Mouse (Mus musculus): ENCODE measurements around the gene Vps25. TPM values are rescaled to one million over a fixed set of nuclear protein-coding genes. Genes with fewer than 3 reads are reported as not detected.

Vps25 gene
- polyA plus RNA-seq, 1 experiment from 2014 or later: 133 TPM

DNA sequence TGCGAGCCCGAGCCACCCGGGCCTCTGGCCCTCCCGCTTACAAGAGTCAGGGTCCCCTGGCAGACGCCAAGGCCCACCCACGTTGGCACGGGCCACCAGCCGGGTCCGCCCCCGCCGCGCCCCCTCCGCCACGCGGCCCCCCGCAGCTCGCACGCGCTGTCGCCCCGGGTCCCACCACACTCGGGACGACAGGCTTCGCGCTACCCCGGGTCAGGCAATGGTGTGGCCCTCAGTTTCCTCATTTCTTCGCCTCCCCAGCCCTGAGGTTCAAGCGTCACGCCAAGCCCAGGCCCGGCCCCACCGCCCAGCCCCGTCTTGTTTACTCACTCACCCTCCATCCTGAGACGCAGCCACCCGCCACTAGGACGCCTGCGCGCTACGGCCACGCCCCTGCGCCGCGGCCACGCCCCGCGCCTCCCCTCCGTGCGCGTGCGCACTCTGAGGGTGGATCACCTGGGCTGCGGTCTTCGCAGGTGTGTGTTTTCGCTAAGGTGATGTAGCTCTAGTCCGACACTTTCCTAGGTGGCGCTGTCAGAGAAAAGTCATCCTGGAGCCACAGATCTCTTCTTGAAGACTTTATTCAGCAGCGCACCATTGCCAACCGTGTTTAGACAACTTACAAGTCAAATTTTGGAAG lies 27.3 kb upstream of the Vps25 start, which contains the start of gene Ezh1:
Ezh1 (minus strand) TSS at position 399 of the 637 bp plus-strand sequence.
- H3K9ac ChIP-seq (ENCODE audit: low read length): peak within 1 kb of the TSS; percentile 95
- H3K27me3 ChIP-seq (ENCODE audit: control insufficient read depth, insufficient read depth, low read length): no peaks in the 10 kb centered on the region
- under 1% methylated on average over 56 of the region's 56 CpGs for WGBS

DNA sequence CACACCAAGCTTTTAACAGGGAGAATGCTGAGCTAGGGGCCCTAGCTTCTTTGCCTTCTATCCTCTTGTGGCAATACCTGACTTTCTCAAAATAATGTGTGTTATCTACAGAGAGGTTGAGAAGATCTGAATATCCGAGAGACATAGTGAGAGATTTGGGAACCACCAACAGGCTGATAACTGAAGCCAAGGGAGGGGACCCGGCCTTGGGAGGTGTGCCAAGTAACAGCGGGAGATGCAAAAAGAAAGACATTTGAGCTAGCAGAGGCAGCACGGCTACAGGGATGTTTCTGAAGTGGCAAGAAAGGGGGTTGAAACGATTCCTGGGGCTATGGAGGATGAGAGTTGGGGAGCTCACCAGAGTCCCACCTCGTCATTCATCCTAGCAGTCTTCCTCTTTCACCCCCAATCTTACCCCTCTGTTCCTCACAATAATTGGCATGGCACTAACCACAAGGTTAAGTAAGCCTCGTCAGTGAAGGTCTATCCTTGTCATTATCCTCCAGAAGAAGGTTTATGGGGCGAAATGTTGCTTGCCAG lies 24.1 kb upstream of the Vps25 start:
- Histone ChIP-seq H3K4me1 (ENCODE audit: control insufficient read depth, insufficient read depth, low read length) (peaks cover 42% of the 10 kb centered on the region), H3K9me3 (replicated peaks; ENCODE audit: control insufficient read depth, low read length) (no peaks in the 10 kb centered on the region), H3K9ac (ENCODE audit: low read length) (peak overlapping the region; percentile 38; the same call in 1 of the 2 replicates), H3K27ac (ENCODE audit: low read length) (peak overlapping the region; percentile 94), H3K36me3 (ENCODE audit: control insufficient read depth, insufficient read depth, low read length) (no peaks in the 10 kb centered on the region), H3K27me3 (ENCODE audit: control insufficient read depth, insufficient read depth, low read length) (no peaks in the 10 kb centered on the region), H3K4me3 (replicated peaks; ENCODE audit: low read length) (no peak overlapping the region), H3K4me2 (ENCODE audit: low read depth, low read length) (peak overlapping the region; percentile 36; the same call in 1 of the 2 replicates)
- WGBS: 32% methylated on average over 8 of the region's 8 CpGs
- ATAC-seq (ENCODE audit: insufficient read depth, low FRiP score): no peak

More for the DNA sequence above, 27.3 kb upstream of the Vps25 start, which contains the start of gene Ezh1:
- peak within 1 kb of the TSS; percentile 72 for H3K4me2 ChIP-seq (ENCODE audit: low read depth, low read length)
- ATAC-seq (ENCODE audit: insufficient read depth, low FRiP score): peak; percentile 94
- no peaks in the 10 kb centered on the region for H3K36me3 ChIP-seq (ENCODE audit: control insufficient read depth, insufficient read depth, low read length)
- peaks cover 27% of the 10 kb centered on the region for H3K4me1 ChIP-seq (ENCODE audit: control insufficient read depth, insufficient read depth, low read length)
- H3K4me3 ChIP-seq (replicated peaks; ENCODE audit: low read length): peak within 1 kb of the TSS; percentile 84
- peak within 1 kb of the TSS; percentile 89 for H3K27ac ChIP-seq (ENCODE audit: low read length)
- no peaks in the 10 kb centered on the region for H3K9me3 ChIP-seq (replicated peaks; ENCODE audit: control insufficient read depth, low read length)

DNA sequence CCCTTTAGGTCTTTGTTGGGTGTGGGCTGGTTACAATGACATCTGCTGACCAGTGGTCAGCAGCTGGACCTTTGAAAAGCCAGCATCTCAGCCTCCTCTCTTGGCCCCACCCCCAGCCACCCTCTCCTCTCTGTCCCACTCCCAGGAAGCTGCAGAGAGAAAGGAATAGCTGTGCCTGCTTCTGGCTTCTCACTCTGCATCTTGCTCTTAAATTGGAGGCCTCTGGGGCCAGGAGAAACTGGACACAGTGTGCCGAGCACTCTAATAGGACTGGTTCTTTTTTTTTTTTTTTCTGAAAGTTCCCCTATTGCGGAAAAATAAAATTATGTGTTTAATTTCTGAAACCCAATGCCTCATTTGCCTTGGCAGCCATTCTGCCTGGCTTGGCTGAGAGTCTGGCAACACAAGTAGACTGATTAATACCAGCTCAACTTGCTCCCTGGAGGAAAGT lies 23.4 kb upstream of the Vps25 start:
- H3K4me1 ChIP-seq (ENCODE audit: control insufficient read depth, insufficient read depth, low read length): peaks cover 37% of the 10 kb centered on the region
- no peaks in the 10 kb centered on the region for H3K9me3 ChIP-seq (replicated peaks; ENCODE audit: control insufficient read depth, low read length)
- H3K4me2 ChIP-seq (ENCODE audit: low read depth, low read length): peak overlapping the region; percentile 52
- H3K27ac ChIP-seq (ENCODE audit: low read length): peak overlapping the region; percentile 94
- ATAC-seq (ENCODE audit: insufficient read depth, low FRiP score): no peak
- no peaks in the 10 kb centered on the region for H3K36me3 ChIP-seq (ENCODE audit: control insufficient read depth, insufficient read depth, low read length)
- H3K4me3 ChIP-seq (replicated peaks; ENCODE audit: low read length): no peak overlapping the region
- no peaks in the 10 kb centered on the region for H3K27me3 ChIP-seq (ENCODE audit: control insufficient read depth, insufficient read depth, low read length)
- 32% methylated on average over 2 of the region's 2 CpGs for WGBS
- peak overlapping the region; percentile 38; the same call in 1 of the 2 replicates for H3K9ac ChIP-seq (ENCODE audit: low read length)

DNA sequence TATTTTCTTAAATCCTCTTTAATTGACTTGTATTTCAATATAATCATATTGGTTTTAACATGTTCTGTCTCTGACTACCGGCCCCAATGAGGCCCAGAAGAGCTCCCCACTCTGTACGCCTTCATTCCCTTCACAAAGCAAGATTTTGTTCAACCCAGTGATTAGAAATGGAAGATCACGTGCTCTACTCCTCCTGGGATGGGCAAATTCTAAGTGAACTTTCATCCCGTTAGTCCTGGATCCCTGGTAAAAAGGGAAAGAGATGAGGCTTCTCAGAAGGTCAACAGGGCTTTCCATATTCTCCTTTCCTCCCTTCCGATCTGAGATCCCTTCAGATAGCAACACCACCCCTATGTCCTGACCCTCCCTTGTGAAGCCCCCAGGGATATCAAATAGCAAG lies 23.0 kb upstream of the Vps25 start:
- H3K9ac ChIP-seq (ENCODE audit: low read length): peak overlapping the region; percentile 63

DNA sequence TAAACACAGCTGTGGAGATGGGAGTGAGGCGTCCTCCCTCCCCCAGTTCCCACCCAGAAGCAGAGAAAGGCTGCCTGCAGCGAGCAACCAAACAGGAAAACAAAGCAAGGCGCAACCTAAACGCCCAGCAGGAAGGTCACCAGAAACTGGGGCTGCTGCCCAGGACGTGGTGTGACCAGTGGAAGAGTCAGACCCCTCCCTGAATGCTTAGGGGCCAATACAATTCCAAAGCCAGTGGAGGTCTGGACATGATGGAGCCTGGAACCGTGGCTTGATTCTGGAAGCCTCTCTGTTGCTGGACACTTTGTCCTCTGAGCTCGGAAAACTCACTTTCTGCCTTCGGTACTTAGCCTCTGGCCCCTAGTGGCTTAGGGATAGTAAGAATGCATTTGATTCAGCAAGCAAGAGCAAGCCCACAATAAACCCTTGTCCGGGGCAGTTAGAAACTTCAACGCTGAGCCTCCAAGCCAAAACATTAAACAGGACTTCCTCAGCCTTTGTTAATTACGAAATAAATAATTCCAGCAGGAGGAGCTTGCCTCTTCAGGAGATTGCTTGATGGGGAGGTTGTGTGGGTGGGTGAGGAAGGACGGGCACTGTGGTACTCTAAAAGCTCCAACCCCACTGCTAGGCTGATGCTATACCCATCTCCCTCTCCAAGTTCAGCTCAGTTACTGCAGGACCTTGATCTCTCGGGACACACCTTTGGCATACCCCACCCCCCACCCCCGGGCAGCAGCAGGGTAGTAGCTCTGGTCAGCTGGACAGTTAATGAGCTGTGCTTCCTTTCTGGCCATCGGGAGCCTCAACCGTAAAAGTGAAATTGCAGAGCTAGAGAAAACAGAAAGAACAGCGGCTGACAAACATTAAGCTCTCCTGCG lies 22.3 kb upstream of the Vps25 start:
- H3K4me3 ChIP-seq (replicated peaks; ENCODE audit: low read length): peak overlapping the region; percentile 30
- H3K27ac ChIP-seq (ENCODE audit: low read length): peak overlapping the region; percentile 94
- no peaks in the 10 kb centered on the region for H3K27me3 ChIP-seq (ENCODE audit: control insufficient read depth, insufficient read depth, low read length)
- peaks cover 30% of the 10 kb centered on the region for H3K4me1 ChIP-seq (ENCODE audit: control insufficient read depth, insufficient read depth, low read length)
- peak overlapping the region; percentile 52 for H3K4me2 ChIP-seq (ENCODE audit: low read depth, low read length)
- 10% methylated on average over 18 of the region's 18 CpGs for WGBS
- H3K9me3 ChIP-seq (replicated peaks; ENCODE audit: control insufficient read depth, low read length): no peaks in the 10 kb centered on the region
- H3K9ac ChIP-seq (ENCODE audit: low read length): peak overlapping the region; percentile 63
- peak; percentile 36 for ATAC-seq (ENCODE audit: insufficient read depth, low FRiP score)
- H3K36me3 ChIP-seq (ENCODE audit: control insufficient read depth, insufficient read depth, low read length): no peaks in the 10 kb centered on the region

More for the DNA sequence above, 23.0 kb upstream of the Vps25 start:
- no peak for ATAC-seq (ENCODE audit: insufficient read depth, low FRiP score)
- H3K36me3 ChIP-seq (ENCODE audit: control insufficient read depth, insufficient read depth, low read length): no peaks in the 10 kb centered on the region
- H3K9me3 ChIP-seq (replicated peaks; ENCODE audit: control insufficient read depth, low read length): no peaks in the 10 kb centered on the region
- H3K4me3 ChIP-seq (replicated peaks; ENCODE audit: low read length): peak overlapping the region; percentile 5; the same call in 1 of the 2 replicates
- peaks cover 33% of the 10 kb centered on the region for H3K4me1 ChIP-seq (ENCODE audit: control insufficient read depth, insufficient read depth, low read length)
- WGBS: 22% methylated on average over 5 of the region's 5 CpGs
- H3K27ac ChIP-seq (ENCODE audit: low read length): peak overlapping the region; percentile 94
- H3K4me2 ChIP-seq (ENCODE audit: low read depth, low read length): peak overlapping the region; percentile 52
- no peaks in the 10 kb centered on the region for H3K27me3 ChIP-seq (ENCODE audit: control insufficient read depth, insufficient read depth, low read length)

DNA sequence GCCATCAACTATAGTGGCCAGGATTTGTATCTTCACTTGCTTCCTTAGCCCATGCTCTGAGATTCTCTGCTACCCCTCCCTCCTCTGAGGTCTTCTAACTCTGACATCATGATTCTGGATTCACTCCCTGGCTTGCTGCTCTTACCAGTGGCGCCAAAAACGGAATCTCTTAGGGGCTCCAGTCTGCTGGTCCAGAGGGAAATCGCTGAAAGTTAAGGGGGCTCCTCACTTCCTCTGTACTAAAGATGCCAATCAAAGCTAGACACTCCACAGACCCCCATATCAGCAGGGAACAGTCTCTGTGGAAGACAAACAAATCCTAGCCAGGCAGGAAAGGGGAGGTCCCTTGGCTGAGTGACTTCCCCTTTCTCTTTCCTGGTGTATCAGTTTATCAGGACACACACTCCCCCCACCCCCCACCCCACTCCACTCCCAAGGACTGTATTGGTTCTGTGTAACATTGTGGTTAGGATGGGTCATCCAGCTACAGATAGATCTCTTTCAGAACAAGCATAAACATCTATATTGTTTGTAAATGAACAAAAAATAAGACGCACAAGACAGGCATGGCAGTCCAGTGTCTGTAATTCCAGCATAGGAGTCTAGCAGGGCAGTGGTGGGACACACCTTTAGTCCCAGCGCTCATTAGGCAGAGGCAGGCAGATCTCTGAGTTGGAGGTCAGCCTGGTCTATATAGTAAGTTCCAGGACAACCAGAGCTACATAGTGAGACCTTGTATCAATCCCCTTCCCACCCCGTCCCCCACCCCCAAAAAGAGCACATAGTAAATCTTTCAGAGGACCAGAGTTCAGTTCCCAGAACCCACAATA lies 21.3 kb upstream of the Vps25 start:
- peak overlapping the region; percentile 52 for H3K4me2 ChIP-seq (ENCODE audit: low read depth, low read length)
- H3K36me3 ChIP-seq (ENCODE audit: control insufficient read depth, insufficient read depth, low read length): no peaks in the 10 kb centered on the region
- H3K27ac ChIP-seq (ENCODE audit: low read length): peak overlapping the region; percentile 94
- H3K4me3 ChIP-seq (replicated peaks; ENCODE audit: low read length): peak overlapping the region; percentile 30
- H3K27me3 ChIP-seq (ENCODE audit: control insufficient read depth, insufficient read depth, low read length): no peaks in the 10 kb centered on the region
- 40% methylated on average over 6 of the region's 6 CpGs for WGBS
- no peaks in the 10 kb centered on the region for H3K9me3 ChIP-seq (replicated peaks; ENCODE audit: control insufficient read depth, low read length)
- H3K4me1 ChIP-seq (ENCODE audit: control insufficient read depth, insufficient read depth, low read length): peaks cover 30% of the 10 kb centered on the region
- peak overlapping the region; percentile 63; the same call in 1 of the 2 replicates for H3K9ac ChIP-seq (ENCODE audit: low read length)
- ATAC-seq (ENCODE audit: insufficient read depth, low FRiP score): peak; percentile 78

DNA sequence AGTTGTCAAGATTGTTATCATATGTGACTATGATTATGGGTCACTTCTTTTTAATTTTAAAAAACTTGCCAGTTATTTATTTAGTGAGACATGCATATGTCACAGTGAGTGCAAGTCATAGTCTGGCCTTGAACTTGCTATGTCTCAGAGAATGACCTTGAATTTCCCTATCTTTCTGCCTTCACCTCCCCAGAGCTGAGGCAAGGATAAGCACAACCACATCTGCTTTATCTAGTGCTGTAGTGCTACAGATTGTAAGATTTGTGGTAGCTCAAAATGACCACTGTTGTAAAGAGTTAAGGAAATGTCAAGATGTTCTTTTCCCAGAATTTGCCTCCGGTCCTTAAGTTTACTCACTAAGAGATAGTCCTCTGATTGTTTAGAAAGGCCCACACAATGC lies 20.3 kb upstream of the Vps25 start:
- Histone ChIP-seq H3K36me3 (ENCODE audit: control insufficient read depth, insufficient read depth, low read length) (no peaks in the 10 kb centered on the region), H3K9ac (ENCODE audit: low read length) (no peak overlapping the region), H3K4me3 (replicated peaks; ENCODE audit: low read length) (no peak overlapping the region), H3K27ac (ENCODE audit: low read length) (no peak overlapping the region), H3K9me3 (replicated peaks; ENCODE audit: control insufficient read depth, low read length) (no peaks in the 10 kb centered on the region), H3K4me2 (ENCODE audit: low read depth, low read length) (no peak overlapping the region), H3K4me1 (ENCODE audit: control insufficient read depth, insufficient read depth, low read length) (peaks cover 38% of the 10 kb centered on the region), H3K27me3 (ENCODE audit: control insufficient read depth, insufficient read depth, low read length) (no peaks in the 10 kb centered on the region)
- no peak for ATAC-seq (ENCODE audit: insufficient read depth, low FRiP score)
- 62% methylated on average over 1 of the region's 1 CpGs for WGBS

DNA sequence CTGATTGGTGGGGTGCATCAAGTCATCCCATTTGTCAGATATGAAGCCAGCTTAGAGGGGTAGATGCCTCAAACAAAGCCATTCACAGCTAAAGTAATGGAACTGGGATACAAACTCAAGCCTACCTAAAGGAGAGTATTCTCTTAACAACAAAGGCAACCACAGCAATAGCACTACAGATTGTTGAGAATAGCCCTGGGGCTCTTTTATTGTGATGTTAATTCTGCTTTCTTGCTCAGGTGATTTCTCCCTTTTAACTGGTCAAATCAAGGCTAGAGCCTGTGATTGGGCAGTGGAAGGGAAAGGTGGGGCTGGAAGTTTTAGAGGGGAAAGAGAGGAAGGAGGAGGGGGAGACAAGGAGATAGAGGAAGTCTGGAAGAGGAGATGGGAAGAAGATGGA lies 19.4 kb upstream of the Vps25 start:
- Histone ChIP-seq H3K9me3 (replicated peaks; ENCODE audit: control insufficient read depth, low read length) (no peaks in the 10 kb centered on the region), H3K27ac (ENCODE audit: low read length) (no peak overlapping the region), H3K36me3 (ENCODE audit: control insufficient read depth, insufficient read depth, low read length) (no peaks in the 10 kb centered on the region), H3K4me2 (ENCODE audit: low read depth, low read length) (no peak overlapping the region), H3K27me3 (ENCODE audit: control insufficient read depth, insufficient read depth, low read length) (no peaks in the 10 kb centered on the region), H3K4me3 (replicated peaks; ENCODE audit: low read length) (no peak overlapping the region), H3K9ac (ENCODE audit: low read length) (no peak overlapping the region), H3K4me1 (ENCODE audit: control insufficient read depth, insufficient read depth, low read length) (peaks cover 38% of the 10 kb centered on the region)
- no peak for ATAC-seq (ENCODE audit: insufficient read depth, low FRiP score)
